Mouse (Mus musculus) spleen, embryonic (tissue): ENCODE measurements around the gene Pnpla1.

Experiments
- CTCF ChIA-PET: fragments of 350-600 bp; sonication (Branson Sonifier 250); formaldehyde crosslinking; loops from one replicate; lab custom pipeline; 2022; lab: Charles Lee

Gene Pnpla1

GRCm38 (mm10) chr17:28858205-28858604 is at the start of gene Pnpla1:
TSS of gene Pnpla1 (plus strand) at chr17:28858411.
- CTCF ChIA-PET: no interaction called here

GRCm38 (mm10) chr17:28808714-28809113 is 49.5 kb upstream of the Pnpla1 start:
- CTCF ChIA-PET: no interaction called here

- CTCF ChIA-PET: interaction anchor here (0.5 kb wide), 1 partner anchor 508 kb away, joined by 4 read pairs; the partner anchor contains the start of gene Pi16
These were observed 48.9 kb upstream of the Pnpla1 start for GRCm38 (mm10) chr17:28809175-28809831.

- CTCF ChIA-PET: no interaction called here
These were observed 45.9 kb upstream of the Pnpla1 start for GRCm38 (mm10) chr17:28812345-28812744.

DNA sequence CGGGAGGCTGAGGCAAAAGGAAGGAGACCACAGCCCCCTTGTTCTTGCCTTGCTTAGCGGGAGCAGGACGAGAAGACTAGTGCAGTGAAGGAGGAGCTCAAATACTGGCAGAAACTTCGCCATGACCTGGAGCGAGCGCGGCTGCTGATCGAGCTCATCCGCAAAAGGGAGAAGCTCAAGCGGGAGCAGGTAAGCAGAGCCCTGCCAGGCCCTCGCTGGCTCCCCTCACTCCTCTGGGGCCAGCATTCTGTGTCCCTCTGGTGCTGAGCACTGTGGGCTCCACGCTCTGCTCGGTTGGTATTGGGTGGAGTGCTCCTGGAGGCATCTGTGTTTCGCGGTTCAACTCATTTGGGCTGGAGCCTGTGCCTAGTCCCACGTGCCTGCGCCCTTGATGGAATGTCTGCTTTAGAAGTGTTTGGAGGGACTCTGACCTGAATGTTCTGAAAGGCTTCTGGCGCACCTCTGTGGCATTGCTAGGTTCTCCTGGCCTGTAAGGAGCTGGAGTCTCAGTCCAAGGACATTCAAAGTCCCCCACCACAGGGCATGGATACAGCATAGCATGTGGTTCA is 43.6 kb upstream of the Pnpla1 start:
- CTCF ChIA-PET: no interaction called here

DNA sequence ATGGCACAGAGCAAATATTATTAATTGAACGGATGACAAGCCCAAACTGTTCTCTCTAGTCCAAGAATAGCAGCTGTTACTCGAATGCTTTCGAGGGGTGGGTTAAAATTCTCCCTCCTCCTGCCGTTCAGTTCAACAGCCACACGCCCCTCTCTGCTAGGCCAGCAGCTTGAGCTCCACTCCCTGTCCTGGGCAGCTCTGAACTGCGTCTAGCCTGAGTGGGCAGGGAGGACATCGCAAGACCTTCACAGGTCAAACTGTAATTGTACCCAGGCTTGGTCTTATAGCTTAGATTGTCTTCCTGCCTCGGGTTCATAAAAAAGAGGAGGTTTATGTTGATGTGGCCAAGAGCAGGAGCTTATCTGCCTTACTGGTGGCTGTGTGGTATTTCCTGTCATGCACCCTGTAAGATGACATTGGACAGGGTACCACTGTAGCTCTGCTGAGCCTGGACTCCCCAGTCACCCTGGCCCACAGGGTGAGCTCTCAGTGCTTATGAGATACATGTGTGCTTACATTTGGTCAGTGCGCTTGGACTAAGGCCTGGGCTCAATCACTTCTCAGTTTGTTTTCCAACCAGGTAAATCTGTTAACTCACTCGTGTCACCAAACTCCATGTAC is 42.7 kb upstream of the Pnpla1 start:
- CTCF ChIA-PET: interaction anchor here (0.6 kb wide), 1 partner anchor 506 kb away, joined by 4 read pairs; no protein-coding TSS in a partner anchor

DNA sequence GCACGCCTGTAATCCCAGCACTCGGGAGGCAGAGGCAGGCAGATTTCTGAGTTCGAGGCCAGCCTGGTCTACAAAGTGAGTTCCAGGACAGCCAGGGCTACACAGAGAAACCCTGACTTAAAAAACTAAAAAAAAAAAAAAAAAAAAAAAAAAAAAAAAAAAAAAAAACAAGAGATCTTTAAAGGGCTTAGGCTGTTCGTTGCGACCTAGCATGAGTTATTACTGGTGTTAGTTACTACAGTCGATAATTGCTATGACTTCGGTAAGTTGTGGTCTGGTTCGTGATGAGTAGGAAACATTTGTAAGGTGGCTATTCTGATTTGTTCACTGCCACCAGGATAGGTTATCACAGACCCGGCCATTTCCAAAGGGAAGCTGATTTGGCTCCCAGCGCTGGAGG is 41.9 kb upstream of the Pnpla1 start:
- CTCF ChIA-PET: interaction anchor here (0.6 kb wide), 1 partner anchor 507 kb away, joined by 4 read pairs; no protein-coding TSS in a partner anchor

- CTCF ChIA-PET: no interaction called here
These were observed 41.1 kb upstream of the Pnpla1 start for GRCm38 (mm10) chr17:28816875-28817811.

- CTCF ChIA-PET: no interaction called here
These were observed 38.0 kb upstream of the Pnpla1 start for GRCm38 (mm10) chr17:28820189-28820588.

DNA sequence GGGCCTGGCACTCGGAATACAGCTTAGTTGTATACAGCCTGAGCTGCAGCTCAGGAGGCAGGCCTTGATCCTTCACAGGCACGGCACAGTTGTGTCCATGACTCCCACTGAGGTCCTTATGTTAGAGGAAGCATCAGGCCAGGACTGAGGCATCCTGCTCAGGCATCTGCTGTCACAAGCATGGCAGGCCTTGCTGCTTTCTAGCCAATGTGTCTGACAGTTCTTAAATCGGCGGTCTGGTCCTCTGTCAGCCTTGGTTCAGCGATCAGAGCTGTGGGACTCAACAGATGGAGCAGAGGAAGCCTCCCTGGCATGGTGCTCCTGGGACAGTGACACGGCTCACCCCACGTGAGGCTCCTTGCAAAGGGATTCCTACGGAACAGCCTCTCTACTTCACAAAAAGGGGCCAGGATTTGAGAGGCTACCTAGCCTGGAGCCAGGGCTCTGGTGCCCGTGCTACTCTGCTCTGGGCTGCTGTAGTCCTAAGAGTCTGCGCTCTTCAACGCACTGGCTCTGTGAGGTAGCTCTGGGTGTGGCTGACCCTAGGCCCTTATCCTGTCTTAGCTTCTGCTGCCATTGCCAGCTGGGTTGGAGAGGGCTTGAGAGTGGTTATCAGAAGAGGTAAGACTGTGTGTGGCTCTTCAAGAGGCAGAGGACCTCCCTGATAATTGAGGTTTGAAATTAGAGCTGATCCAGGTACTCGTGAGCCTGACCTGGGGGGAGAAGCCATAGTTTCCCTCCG is 35.0 kb upstream of the Pnpla1 start:
- CTCF ChIA-PET: no interaction called here

DNA sequence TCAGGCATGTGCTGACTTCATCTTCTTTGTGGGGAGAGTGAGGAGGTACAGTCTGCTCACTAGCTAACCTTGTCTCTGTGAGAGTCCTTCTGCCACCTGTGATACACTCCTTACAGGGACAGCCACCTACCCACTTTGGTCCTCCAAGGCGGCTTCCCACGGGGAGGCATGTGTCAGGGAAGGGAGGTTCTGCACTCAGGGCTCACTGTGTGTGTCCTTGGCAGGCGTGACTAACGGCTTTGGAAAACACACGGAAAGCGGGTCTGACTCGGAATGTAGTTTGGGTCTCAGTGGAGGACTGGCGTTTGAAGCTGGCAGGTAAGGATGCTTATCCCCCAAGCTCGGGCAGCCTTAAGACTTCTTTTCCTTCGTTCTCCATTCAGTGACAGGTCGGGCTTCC is 34.5 kb upstream of the Pnpla1 start:
- CTCF ChIA-PET: no interaction called here

- CTCF ChIA-PET: interaction anchor here (0.5 kb wide), 1 partner anchor 19 kb away, joined by 3 read pairs; no protein-coding TSS in a partner anchor
These were observed 33.3 kb upstream of the Pnpla1 start for GRCm38 (mm10) chr17:28824896-28825295.

- CTCF ChIA-PET: interaction anchor here (0.5 kb wide), 1 partner anchor 19 kb away, joined by 3 read pairs; no protein-coding TSS in a partner anchor
These were observed 32.7 kb upstream of the Pnpla1 start for GRCm38 (mm10) chr17:28825359-28826041.

DNA sequence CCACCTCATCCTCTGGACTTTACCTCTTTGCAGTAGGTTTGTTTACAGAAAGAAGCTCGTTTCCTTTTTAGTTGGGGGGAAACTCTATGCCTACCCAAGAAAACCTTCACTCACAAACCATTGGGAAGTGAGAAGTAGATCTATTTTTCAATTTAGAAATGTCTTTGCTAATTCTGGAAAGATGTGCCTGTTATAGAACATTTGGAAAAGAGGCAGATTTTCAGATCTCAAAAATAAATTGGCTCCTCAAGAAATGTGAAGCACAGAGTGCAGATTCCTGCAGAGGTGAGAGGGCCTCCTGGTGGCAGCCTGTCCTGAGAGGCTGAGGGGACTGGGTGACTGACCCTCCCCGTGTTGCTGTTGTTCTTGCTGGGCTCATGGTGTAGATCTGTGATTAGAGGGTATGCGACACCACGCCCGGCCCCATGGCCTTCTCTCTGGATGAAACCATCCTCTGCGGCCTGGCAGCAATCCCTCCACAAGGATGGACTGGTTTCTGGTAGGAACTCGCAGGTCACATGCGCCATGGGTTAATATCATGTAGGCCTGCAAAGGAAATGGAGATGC is 30.5 kb upstream of the Pnpla1 start:
- CTCF ChIA-PET: no interaction called here

DNA sequence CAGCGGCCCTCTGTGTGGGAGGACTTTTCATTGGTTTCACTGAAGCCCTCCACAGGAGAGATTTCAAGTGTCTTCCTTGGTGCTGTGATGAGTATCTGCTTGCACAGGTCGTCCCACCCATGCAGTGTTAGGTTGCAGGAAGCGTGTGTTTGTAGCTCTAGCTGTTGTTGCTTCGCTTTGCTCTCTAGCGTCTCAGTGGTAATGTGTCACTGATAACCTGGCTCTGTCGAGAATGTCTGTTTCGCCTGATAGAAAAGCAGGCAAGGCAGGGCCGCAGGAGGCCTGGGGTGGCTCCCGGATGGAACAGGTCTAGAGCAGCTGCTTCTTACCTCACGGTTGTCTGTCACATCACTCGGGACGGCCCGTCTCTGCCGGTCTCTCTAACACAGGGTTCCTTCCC is 29.1 kb upstream of the Pnpla1 start:
- CTCF ChIA-PET: no interaction called here

GRCm38 (mm10) chr17:28831065-28831464 is 27.1 kb upstream of the Pnpla1 start:
- CTCF ChIA-PET: no interaction called here

- CTCF ChIA-PET: interaction anchor here (0.6 kb wide), 1 partner anchor 1270 kb away, joined by 12 read pairs; no protein-coding TSS in a partner anchor
These were observed 26.2 kb upstream of the Pnpla1 start for GRCm38 (mm10) chr17:28832040-28832439.

GRCm38 (mm10) chr17:28832875-28833274 is 25.3 kb upstream of the Pnpla1 start:
- CTCF ChIA-PET: interaction anchor here (0.6 kb wide), 1 partner anchor 24 kb away, joined by 3 read pairs; no protein-coding TSS in a partner anchor

DNA sequence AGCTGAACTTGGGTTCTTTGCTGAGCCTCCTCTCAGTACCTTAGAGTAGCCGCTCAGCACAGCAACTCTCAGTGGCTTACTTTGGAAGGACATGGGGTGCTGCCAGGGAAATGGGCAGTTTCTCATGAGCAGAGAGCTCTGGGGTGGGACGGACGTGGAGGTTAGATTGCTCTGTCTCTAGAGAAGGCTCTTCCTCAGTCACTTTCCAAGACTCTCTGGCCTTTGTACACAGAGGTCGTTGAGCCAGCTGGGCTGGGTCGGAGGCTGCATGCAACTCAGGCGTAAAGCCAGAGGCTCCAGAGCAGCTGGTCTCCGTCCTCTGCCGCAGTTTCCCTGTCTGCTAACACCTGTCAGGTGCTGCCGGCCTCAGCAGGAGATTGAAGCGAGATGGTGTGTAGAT is 23.5 kb upstream of the Pnpla1 start:
- CTCF ChIA-PET: no interaction called here

DNA sequence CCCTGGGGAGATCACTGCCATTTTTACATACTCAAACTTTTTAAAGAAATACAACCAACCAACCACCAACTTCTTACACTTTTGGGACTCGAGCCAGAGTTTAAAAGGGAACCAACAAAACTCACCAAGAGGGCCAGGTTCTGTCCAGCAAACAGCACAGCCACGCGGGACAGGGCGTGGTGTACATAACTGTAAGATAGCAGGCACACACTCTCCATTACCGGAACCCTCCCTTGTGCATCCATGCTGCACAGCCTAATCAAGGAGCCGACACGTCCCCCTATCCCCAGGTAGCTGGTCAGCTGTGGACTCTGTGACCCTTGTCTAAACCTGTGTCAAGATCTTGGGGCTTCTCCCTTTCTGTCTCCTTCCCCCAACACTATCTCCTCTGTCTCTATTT is 20.4 kb upstream of the Pnpla1 start:
- CTCF ChIA-PET: no interaction called here
